In the genomic region with DNA sequence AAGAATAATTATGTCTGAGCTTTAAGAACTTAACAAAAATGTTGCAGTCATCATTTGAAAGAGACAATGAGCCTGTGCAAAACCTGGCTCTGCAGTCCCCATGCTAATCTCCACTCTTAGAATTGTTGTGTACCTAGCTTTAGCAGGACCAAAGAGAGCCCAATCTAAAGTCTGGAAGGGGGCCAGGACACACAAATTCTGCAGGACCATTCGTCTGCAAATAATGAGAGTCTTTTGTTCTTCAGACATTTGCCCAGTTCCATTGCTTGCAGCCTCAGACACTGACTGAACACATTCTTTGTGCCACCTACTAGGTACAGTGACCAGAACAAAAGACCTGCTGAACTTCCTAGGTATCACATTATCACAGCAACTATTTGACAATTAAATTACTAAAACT, we compare ENCODE assay signal across 10 mouse cellular contexts.
DNase-seq lines count a peak whose midpoint lies in the region; ATAC-seq and TF ChIP-seq lines count a peak whose summit lies in the region.
"Had no signal": no experiment of that assay in that cellular context is flagged by ENCODE, and none has a peak within 500 bp of the region (broad histone marks: within the 10 kb centered on the region; RNA-seq: fewer than 3 reads in every experiment).

No protein-coding gene starts in this region.

- peak; percentile 80; the same call in 1 of the 2 replicates for ATAC-seq in embryonic facial prominence, embryonic 14.5 days (ENCODE audit: low read depth)
- ATAC-seq in hindbrain, embryonic 14.5 days (ENCODE audit: low FRiP score) = peak; percentile 47; the same call in 1 of the 2 replicates
- peak; percentile 69 for ATAC-seq in neural tube, embryonic 15.5 days (ENCODE audit: low FRiP score)

- no peak overlapping the region for H3K4me2 ChIP-seq in embryonic facial prominence, embryonic 14.5 days (ENCODE audit: low read depth, low read length)
- 0 out of 2 replicates have a peak overlapping the region, but pooled peaks have one; percentile 15 for H3K4me2 ChIP-seq in hindbrain, embryonic 14.5 days (replicated peaks)
- H3K4me2 ChIP-seq in neural tube, embryonic 15.5 days = no peak overlapping the region
- H3K4me2 ChIP-seq: heart, embryonic 15.5 days; kidney, embryonic 15.5 days had no signal

- no peaks in the 10 kb centered on the region for H3K36me3 ChIP-seq in embryonic facial prominence, embryonic 14.5 days (ENCODE audit: control insufficient read depth, insufficient read depth, low read length)
- no peaks in the 10 kb centered on the region for H3K36me3 ChIP-seq in hindbrain, embryonic 14.5 days (replicated peaks; ENCODE audit: control insufficient read depth, insufficient read depth)
- no peaks in the 10 kb centered on the region for H3K36me3 ChIP-seq in neural tube, embryonic 15.5 days
- H3K36me3 ChIP-seq: heart, embryonic 15.5 days; kidney, embryonic 15.5 days had no signal

- no peak overlapping the region for H3K9ac ChIP-seq in embryonic facial prominence, embryonic 14.5 days (ENCODE audit: low read depth, low read length)
- no peak overlapping the region for H3K9ac ChIP-seq in hindbrain, embryonic 14.5 days
- no peak overlapping the region for H3K9ac ChIP-seq in neural tube, embryonic 15.5 days (replicated peaks)
- H3K9ac ChIP-seq: heart, embryonic 15.5 days; kidney, embryonic 15.5 days had no signal

- peak; percentile 37 for DNase-seq in left cerebral cortex, postnatal 4 days
- DNase-seq in left cerebral cortex, adult 9 months (ENCODE audit: low spot score in 2 of 2) = no peak
- peak; percentile 69 for DNase-seq in embryonic facial prominence, embryonic 14.5 days (ENCODE audit: low spot score)
- DNase-seq in hindbrain, embryonic 14.5 days (ENCODE audit: low spot score) = peak; percentile 57
- no peak for DNase-seq in layer of hippocampus, adult 2 months (ENCODE audit: low spot score in 2 of 2)
- DNase-seq in frontal cortex, postnatal 25 days (ENCODE audit: low spot score in 2 of 2) = no peak
- DNase-seq: lung, adult 2 months had no signal

- no peak overlapping the region for H3K27ac ChIP-seq in embryonic facial prominence, embryonic 14.5 days (replicated peaks; ENCODE audit: low read depth, low read length)
- H3K27ac ChIP-seq in hindbrain, embryonic 14.5 days = peak overlapping the region; percentile 22
- peak overlapping the region; percentile 60 for H3K27ac ChIP-seq in neural tube, embryonic 15.5 days (replicated peaks)
- H3K27ac ChIP-seq in layer of hippocampus, adult 2 months = no peak overlapping the region
- H3K27ac ChIP-seq: heart, embryonic 15.5 days; kidney, embryonic 15.5 days had no signal

- no peaks in the 10 kb centered on the region for H3K27me3 ChIP-seq in embryonic facial prominence, embryonic 14.5 days (replicated peaks; ENCODE audit: control insufficient read depth, insufficient read depth, low read length)
- H3K27me3 ChIP-seq in hindbrain, embryonic 14.5 days (ENCODE audit: control insufficient read depth, insufficient read depth, low read length) = no peaks in the 10 kb centered on the region
- no peaks in the 10 kb centered on the region for H3K27me3 ChIP-seq in neural tube, embryonic 15.5 days (replicated peaks)
- H3K27me3 ChIP-seq: heart, embryonic 15.5 days; kidney, embryonic 15.5 days had no signal

- H3K4me1 ChIP-seq in embryonic facial prominence, embryonic 14.5 days (ENCODE audit: control insufficient read depth, insufficient read depth, low read length) = no peaks in the 10 kb centered on the region
- H3K4me1 ChIP-seq in hindbrain, embryonic 14.5 days (replicated peaks; ENCODE audit: control insufficient read depth, insufficient read depth, low read length) = peaks cover 16% of the 10 kb centered on the region
- peaks cover 28% of the 10 kb centered on the region for H3K4me1 ChIP-seq in neural tube, embryonic 15.5 days

- no peak for TF ChIP-seq CTCF in layer of hippocampus, adult 2 months (conservative IDR thresholded peaks at IDR 0.05)

- 0 out of 2 replicates have a peak, but pooled peaks cover 4% of the 10 kb centered on the region for H3K9me3 ChIP-seq in embryonic facial prominence, embryonic 14.5 days (ENCODE audit: control insufficient read depth, low read length)
- peaks cover 10% of the 10 kb centered on the region for H3K9me3 ChIP-seq in hindbrain, embryonic 14.5 days (ENCODE audit: control insufficient read depth, low read length)
- H3K9me3 ChIP-seq in neural tube, embryonic 15.5 days (replicated peaks) = 0 out of 2 replicates have a peak, but pooled peaks cover 6% of the 10 kb centered on the region
- H3K9me3 ChIP-seq: heart, embryonic 15.5 days; kidney, embryonic 15.5 days had no signal

- H3K4me3 ChIP-seq in embryonic facial prominence, embryonic 14.5 days (ENCODE audit: low read depth, low read length) = no peak overlapping the region
- no peak overlapping the region for H3K4me3 ChIP-seq in hindbrain, embryonic 14.5 days (replicated peaks; ENCODE audit: low read length)
- no peak overlapping the region for H3K4me3 ChIP-seq in neural tube, embryonic 15.5 days (replicated peaks)
- H3K4me3 ChIP-seq in layer of hippocampus, adult 2 months = no peak overlapping the region
- H3K4me3 ChIP-seq: heart, embryonic 15.5 days; kidney, embryonic 15.5 days had no signal

- intact Hi-C loops in left cerebral cortex, postnatal 4 days (cut with DNase I) = no loop called here

- 13% methylated on average over 1 of the region's 1 CpGs for WGBS in embryonic facial prominence, embryonic 14.5 days
- WGBS in hindbrain, embryonic 14.5 days = 0% methylated on average over 1 of the region's 1 CpGs
- 3% methylated on average over 1 of the region's 1 CpGs for WGBS in neural tube, embryonic 15.5 days

Comparison
In these comparisons a context has a peak if more than half of its experiments do, and no peak if none do; other contexts are left out.
1. DNase-seq: peak in left cerebral cortex, postnatal 4 days (single experiment), embryonic facial prominence, embryonic 14.5 days (single experiment) and hindbrain, embryonic 14.5 days (single experiment); none in left cerebral cortex, adult 9 months (0 of 2), layer of hippocampus, adult 2 months (0 of 2) and frontal cortex, postnatal 25 days (0 of 2).
2. H3K27ac ChIP-seq: peak in hindbrain, embryonic 14.5 days (single experiment) and neural tube, embryonic 15.5 days (single experiment); none in embryonic facial prominence, embryonic 14.5 days (single experiment) and layer of hippocampus, adult 2 months (single experiment).
3. Peak in every context shown above with its lines, with median percentiles within 50 percentile points of each other: ATAC-seq.